Mouse (Mus musculus): ENCODE data around the gene Gm525.

GRCm38 (mm10) chr11:89051767-89052166 is 21.9 kb upstream of the Gm525 start:
- no peak for TF ChIP-seq CTCF (conservative IDR thresholded peaks at IDR 0.05; ENCODE audit: low read length)
- no peak for TF ChIP-seq POU5F1 (IDR thresholded peaks at IDR 0.05; ENCODE audit: borderline replicate concordance, low read length)
